Mouse (Mus musculus) erythroid progenitor cell, adult 5-6 weeks (primary cell): ENCODE data around the gene Sh3bp2. TPM values are rescaled to one million over a fixed set of nuclear protein-coding genes. Genes with fewer than 3 reads are reported as not detected.
A peak's percentile ranks its signal among the peaks of the same experiment; 100 is the strongest.
"Not testable (repeated sequence)": the region's sequence is repeated elsewhere in the genome, so short reads cannot be mapped to it uniquely, and the experiment has no call there.

ENCODE experiments used
- ATAC-seq: replicated peaks from 2 replicates; pipeline ENCODE4 v1.8.0; 2016; ENCODE audit warnings: moderate number of reproducible peaks, mild to moderate bottlenecking, moderate TSS enrichment, inconsistent platforms; ENCODE audit not compliant: poor library complexity, low FRiP score, severe bottlenecking
- total RNA-seq, 2 experiments: library from RNA; stranded (forward) in 1 of 2; stranded (reverse) in 1 of 2; fragments of 150-400 nt in 1 of 2; fragments of 186-747, 209-891 nt in 1 of 2; gene quantifications; 2 replicates each; pipeline versions ENCODE4 v1.2.3 to v1.2.4; 2015 to 2017; ENCODE audit warnings: low replicate concordance in 2 of 2

Gene Sh3bp2
- total RNA-seq, 2 experiments from 2014 or later = 1.7 to 6.0 TPM

DNA sequence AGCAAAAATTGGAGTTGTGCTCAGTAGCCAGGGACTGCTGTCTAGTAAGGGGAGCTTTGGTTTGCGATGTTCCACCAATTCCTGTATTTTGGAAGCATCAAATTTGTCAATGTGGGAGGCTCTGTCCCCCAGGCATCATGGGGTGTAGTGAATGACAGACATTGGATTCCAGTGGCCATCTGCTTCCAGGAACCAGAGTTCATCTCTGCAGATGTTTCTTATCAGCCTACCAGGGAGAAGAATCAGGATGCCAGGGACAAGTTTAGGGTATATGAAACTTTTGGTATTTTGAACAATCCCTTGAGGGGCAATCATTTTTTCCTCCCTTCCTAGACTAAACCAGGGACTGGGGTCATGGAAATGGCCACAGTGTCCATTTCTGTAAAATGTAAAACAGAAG, 38.2 kb downstream of the Sh3bp2 start:
- no peak for ATAC-seq

DNA sequence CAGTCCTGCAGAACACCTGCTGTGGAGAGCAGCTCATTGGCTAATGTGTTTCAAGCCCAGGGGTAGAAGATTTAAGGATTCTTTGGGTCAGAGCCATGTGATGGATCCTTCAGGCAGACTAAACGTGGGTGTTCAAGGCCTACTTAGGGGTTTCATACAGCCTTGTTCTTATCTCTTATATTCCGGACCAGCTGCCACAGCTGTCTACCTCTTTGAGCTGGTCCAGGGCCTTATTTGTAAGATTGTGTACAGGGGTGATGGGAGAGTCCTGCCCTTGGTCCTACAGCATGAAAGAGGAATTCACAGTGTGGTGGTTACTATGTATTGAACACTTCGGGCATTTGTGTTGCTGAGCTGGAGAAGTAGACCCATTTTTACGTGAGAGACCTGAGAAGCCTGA, 38.7 kb downstream of the Sh3bp2 start:
- ATAC-seq = 0 out of 2 replicates have a peak, but pooled peaks have one; percentile 36

DNA sequence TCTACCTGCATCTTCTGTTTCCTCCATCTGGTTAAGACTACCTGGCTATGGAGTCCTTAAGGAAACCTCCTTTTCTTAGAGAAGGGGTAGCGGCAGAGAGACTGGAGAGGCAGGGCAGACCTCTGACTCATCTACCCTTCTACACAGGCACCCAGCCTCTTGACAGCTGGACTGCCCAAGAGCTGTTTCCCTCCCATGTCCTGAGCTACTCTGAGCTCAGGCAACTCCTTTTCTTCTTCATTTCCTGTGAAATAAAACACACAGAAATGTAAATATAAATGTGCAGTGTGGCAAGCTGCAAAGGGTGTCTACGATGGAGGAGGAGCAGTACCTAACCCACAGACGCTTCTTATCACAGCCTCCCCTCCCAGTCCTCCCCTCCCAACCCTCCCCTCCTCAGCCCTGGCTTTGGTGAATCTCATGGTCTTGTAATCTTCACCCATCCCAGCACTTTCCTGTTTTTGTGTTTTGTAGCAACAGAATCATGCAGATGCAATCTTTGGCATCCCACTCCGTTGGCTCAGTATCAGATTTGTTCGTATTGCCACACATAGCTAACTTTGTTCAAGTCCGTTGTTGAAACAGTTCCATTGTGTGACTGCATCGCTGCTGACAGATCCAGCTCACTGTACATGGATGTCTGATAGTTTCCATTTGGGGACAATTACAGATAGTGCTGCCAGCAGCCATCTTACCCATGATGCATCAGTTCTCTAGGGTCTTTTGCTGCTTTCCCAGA, 40.1 kb downstream of the Sh3bp2 start:
- ATAC-seq = peak; percentile 81

DNA sequence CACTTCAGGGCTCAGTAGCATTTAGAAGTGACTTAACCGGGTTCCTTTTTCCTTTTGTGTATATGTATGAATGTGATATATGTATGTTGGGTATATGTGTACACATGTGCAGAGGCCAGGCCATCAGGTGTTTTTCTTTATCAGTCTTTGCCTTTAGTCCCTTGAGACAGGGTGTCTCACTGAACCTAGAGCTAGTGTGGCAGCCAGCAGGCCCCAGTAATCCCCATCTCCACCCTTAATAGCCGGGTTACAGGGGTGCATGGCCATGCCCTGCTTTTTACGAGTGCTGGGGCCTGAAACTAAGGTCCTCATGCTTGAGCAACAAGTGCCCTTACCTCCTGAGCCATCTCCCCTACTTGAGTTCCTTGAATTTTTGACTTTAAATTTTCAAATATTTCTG, 45.9 kb downstream of the Sh3bp2 start:
- 0 out of 2 replicates have a peak, but pooled peaks have one; percentile 13 for ATAC-seq

DNA sequence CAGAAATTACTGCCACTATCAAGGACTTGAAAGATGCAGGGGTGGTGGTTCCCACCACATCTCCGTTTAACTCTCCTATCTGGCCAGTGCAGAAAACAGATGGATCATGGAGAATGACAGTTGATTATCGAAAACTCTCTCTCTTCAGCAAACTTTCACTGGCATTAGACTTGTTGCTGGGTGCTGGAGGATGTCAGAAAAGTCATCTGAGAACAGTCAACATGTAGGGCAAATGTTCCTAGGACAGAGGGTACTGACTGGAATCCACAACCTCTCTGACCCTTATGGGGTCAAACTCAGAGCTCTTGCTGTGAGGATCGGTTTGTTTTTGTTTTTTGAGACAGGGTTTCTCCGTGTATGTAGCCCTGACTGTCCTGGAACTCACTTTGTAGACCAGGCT, 46.9 kb downstream of the Sh3bp2 start:
- peak; percentile 22 for ATAC-seq

DNA sequence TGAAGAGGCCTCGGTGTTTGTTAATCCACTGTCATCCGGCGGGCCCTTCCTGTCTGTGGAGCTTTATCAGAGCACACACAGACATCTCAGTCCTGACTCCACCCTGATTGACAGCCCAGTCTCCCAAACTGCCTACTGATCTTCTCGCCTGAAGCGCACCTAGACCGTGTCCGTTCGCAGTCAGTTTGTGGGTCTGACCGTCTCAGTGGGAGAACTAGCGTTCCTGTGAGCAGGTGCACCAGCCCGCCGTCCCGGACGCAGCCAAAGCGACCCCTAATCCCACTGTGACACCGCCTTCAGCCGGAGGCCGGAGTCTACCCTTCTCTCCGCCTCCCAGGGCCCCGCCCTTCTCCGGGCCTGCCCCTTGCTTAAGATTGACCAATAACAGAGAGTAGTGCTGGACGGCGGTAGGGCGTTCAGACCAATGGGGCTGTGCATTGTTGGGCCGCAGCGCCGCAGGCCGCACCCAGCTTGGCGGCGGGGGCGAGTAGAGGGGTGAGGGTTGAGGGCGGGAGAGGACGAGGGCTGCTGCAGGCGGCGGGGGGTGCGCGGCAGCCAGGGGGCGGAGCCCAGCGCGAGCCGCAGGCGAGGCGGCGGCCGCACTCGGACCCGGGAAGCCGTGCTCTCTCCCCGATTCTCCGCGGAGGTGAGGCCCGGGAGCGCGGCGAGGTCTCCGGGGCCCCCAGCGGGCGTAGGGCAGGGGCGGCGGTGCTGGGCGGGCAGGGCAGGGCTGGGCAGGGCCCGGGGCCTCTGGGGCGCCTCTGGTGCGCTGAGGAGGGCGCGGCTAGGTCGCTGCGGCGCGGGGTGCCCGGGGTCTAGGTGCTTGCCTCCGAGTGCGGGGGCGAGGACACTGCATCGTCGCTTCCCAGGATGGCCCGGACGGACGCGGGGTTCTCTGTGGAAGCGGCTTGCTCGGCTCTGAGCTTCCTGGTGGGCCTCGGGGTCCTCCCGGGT, 47.9 kb downstream of the Sh3bp2 start, which contains the start of gene Add1:
Gene Add1, plus strand, starts transcription at position 397 of the 954 bp plus-strand sequence.
- peak; percentile 87 for ATAC-seq

DNA sequence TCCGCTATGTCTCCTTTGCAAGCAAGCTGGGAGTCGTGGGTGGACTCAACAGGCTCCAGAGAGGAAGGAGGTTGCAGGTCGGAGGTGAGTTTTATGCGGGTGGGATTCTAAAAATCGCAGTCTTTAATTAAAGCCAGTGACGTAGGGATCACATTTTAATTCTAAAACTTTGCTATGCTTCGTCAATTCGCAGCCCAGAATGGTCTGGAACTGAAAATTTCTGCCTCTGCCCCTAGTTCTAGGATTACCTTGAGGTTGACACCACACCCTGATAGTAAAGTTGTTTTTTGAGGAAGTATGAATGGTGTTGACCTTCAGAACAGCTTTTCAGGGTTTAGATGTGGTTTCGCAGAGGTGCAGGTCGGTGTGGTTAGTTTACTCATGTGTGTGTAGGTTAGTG, 49.1 kb downstream of the Sh3bp2 start:
- no peak for ATAC-seq

DNA sequence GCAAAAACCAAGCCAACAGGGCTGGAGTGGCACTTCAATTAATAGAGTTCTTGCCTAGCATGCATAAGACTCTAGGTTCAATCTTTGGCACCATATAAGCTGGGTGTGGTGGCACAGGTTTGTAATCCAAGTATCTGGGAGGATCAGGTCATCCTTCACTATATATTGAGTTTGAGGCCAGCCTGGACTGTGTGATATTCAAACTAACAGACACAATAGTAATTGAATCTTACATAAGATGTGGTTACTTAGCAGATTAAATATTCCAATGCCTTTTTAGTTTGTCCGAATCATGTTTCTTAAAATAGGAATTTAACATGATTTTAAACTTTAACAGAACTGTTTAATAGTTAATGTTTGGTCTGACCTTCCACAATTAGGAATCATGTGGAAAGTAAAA, 50.6 kb downstream of the Sh3bp2 start:
- ATAC-seq = no peak

DNA sequence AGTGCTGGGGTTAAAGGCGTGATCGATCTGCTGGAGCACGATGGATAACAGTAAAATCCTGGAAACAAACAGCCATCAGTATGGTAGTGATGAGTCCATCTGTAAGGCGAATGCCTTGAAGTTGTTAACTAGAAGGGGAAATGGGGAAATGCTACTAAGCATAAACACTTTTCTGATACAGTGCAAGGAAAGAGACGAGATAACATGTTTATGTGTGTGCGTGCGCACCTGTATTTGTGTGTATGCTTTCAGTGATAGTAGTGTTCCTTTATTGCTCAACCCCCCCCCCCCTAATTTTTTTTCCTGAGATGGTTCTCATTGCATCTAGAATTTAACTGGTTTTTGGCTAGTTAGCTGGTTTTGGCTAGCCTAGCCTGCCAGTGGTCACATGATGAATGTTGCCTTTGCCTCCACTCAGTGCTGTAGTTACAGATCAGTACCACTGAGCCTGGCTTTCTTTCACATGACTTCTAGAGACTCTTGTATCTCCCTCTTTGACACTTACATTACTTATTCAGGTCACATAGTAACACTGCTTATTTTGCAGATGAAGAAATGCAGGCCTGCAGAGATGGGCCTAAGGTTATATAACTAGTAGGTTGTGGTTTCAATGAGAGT, 52.5 kb downstream of the Sh3bp2 start:
- no peak for ATAC-seq

DNA sequence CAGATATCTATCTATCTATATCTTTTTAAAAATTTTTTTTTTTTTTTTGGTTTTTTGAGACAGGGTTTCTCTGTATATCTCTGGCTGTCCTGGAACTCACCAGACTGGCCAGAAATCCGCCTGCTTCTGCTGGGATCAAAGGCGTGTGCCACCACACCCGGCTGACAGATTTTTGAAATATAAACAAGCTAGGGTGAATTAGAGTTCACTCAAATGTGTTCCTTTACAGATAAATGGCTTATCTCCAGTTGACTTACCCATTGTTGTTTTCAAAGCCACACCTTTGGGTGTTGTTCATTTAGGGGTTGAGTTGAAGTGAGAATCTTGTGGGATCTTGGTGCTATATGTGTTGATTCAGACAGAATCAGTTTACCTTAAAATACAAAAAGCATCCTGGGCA, 53.7 kb downstream of the Sh3bp2 start:
- no peak for ATAC-seq

DNA sequence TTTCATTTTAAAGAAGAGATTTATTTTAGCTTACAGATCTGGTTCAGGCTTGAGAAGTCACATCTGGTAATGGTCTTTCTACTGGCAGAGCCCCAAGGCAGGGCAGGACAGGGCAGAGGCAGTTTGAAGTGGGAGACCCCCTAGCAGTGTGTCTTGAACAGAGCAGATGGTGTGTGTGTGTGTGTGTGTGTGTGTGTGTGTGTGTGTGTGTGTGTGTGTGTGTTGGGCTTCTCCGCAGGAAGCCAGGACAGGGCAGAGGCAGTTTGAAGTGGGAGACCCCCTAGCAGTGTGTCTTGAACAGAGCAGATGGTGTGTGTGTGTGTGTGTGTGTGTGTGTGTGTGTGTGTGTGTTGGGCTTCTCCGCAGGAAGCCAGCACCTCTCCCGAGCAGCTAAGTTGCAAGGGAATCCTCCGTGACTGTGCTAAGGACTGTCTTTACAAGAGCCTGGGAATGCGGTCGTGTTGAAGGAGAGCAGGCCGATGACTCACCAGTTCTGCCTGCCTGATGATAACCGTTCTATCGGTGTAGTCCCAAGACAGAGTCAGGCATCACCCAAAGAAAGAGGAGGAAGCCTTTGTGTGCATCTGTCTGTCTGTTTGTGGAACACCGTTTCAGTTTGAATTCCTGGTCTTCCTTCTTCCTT, 56.2 kb downstream of the Sh3bp2 start:
- ATAC-seq = peak; percentile 97

DNA sequence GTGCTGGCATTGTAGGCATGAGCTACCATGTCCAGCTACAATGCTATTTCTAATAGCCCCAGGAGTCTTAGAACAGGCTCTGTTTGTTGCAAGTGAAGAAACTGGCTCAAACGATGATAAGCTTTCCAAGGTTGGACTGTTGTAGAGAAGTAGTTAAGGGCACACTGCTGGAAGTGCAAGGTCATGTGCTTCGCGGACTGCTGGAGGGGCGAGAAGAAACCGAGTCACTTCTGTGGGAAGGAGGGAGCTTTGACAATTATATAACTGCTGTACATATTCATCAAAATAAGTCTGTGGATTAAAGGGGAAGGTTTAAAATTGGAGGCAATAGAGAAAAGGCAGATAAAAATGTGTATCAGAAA, 56.7 kb downstream of the Sh3bp2 start:
- peak; percentile 74 for ATAC-seq

DNA sequence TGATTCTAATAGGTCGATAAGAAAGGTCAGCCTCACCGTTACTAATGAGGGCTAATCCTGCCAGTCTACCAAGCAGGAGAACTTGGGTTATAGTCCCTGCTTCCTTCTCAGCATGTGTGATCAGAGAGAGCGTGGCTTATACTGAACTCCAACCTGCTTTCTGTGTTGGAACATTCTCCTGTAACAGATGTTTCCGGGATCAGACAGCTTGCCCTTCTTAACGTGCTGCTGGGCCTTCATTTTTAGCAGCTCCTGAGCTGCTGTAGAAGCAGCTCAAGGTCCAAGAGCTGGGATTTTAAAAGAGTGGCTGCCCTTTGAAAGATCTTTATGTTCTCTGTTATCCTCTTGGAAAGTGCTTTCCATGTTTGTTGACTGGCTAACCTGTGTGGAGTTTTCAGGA, 59.6 kb downstream of the Sh3bp2 start:
- ATAC-seq = no peak

DNA sequence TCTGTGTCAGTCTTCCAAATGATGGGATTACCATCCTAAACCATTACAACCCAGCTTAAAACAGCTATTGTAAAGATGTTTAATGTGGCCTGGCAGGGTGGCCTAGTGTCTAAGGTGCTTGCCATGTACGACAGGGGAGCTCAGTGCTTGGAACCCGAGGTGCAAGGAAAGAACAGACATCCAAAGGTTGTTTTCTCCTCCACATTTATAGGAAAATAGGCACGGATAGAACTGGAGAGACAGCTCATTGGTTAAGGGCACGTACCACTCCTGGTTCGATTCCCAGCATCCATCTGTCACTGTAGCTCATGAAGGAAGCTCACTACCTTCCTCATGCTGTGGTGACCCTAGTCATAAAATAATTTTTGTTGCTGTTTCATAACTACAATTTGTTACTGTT, 62.2 kb downstream of the Sh3bp2 start:
- no peak for ATAC-seq

DNA sequence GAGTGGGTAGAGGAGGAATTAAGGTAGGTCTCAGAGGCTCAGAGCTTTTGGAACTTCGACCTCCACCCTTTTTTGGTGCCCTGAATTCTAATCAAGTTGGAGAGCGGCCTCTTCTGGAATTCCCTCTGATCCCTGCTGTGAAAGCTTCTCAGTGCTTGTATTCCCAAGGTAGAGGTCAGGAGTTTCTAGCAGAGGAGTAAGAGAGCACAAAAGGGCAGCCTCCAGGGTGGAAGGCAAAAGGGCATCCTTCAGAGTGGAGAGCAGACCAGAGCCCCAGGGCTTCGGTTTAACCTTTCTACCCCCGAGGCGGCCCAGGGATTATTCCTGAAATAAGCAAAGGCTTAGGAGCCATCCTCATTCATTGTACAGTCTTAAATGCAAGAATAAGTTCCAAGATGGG, 64.4 kb downstream of the Sh3bp2 start:
- ATAC-seq = no peak

DNA sequence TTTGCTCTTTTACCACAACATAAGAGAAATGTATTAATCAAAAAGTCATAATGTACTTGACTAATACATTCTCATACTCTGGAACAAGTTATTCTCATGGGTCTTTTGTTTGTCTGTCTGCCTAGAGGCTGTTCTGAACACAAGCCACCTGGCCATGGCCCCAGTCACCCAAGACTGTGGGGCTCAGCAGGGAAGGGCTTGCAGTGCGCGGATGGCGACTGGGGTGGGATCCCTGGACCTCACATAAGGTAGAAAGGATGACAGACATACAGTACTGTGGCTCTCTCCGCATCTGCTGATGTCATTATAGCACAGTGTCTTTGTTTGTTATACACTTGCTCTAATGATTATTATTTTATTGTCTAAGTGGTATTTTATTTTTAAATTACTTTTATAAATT, 65.1 kb downstream of the Sh3bp2 start:
- no peak for ATAC-seq

DNA sequence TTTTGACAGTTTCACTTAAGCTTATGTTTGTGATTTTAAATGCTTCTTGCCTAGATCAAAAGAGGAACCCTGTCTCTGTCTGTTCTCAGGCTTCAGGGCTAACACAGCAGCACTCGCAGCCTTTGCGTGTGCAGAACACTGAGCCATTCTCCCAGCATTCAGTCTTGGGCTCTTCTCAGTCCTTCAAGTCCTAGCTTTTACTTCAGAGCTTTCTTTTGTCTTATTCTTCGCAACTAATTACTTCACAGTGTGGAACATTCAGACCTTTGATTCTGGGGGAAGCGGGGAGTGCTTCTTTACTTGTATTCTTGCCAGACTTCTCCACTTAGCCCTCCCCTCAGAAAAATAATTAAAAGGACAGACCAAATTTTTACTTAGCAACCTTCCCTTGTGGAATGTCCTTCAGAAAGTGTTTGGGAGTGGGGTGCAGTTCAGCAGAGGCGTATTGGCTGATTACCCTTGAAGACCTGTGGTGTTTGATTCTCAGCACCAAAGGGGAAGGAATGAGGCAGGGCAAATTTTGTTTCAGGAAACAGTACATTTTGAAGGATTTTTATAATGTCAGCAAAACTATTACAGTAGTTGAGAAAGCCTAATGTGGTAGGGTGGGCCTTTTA, 65.9 kb downstream of the Sh3bp2 start:
- ATAC-seq = no peak

DNA sequence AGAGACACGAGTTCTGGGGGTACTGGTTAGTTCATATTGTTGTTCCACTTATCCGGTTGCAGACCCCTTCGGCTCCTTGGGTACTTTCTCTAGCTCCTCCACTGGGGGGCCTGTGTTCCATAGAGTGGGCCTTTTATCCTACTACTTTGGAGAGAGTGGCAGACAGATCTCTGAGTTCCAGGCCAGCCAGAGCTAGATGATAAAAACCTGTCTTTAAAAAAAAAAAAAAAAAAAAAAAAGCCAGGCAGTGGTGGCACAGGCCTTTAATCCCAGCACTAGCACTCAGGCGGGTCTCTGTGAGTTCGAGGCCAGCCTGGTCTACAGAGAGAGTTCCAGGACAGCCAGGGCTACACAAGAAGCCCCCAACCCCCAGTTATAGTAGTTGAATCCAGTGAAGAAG, 66.6 kb downstream of the Sh3bp2 start:
- ATAC-seq = not testable (repeated sequence)

DNA sequence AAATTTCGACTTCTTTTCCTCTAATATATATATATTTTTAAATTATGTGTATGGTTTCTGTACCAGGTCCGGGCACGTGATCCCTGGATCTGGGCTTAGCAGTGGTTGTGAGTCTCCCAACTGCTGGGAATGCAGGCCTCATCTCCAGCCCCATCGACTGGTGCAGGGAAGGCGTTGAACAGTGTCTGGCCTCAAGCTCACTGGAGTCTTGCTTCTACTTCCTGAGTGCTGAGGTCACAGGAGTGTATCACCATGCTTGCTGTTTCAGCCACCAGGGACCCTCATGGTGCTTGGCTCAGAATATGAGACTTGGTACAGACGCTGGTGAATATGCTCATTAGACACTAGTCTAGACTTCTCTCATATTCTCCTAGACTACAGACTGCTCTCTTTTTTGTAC, 67.0 kb downstream of the Sh3bp2 start:
- no peak for ATAC-seq
